Mouse (Mus musculus) bone marrow, adult 2 months (tissue): ENCODE data around the gene Slc30a1. TPM values are rescaled to one million over a fixed set of nuclear protein-coding genes. Genes with fewer than 3 reads are reported as not detected.

Experiments
- H3K27ac ChIP-seq: fragments of 200-500 bp; 2 replicates; pipeline ENCODE4 v1.5.1; 2012; ENCODE audit warnings: low read depth, mild to moderate bottlenecking, control low read depth, inconsistent platforms, low read length; ENCODE audit not compliant: control insufficient read depth, poor library complexity, insufficient read depth
- H3K4me1 ChIP-seq: fragments of 200-500 bp; 2 replicates; pipeline ENCODE4 v1.6.1; 2011; ENCODE audit warnings: low read length; ENCODE audit not compliant: control insufficient read depth, insufficient read depth
- H3K4me3 ChIP-seq: fragments of 200-500 bp; replicated peaks from 2 replicates; pipeline ENCODE3; 2011; ENCODE audit warnings: mild to moderate bottlenecking, low read depth, low read length, control low read depth; ENCODE audit not compliant: control insufficient read depth
- CTCF ChIP-seq: fragments of 200-500 bp; IDR thresholded peaks from 2 replicates; pipeline ENCODE4 v1.5.1; 2011; ENCODE audit warnings: low read length, control low read depth; ENCODE audit not compliant: control insufficient read depth, insufficient read depth
- POLR2A ChIP-seq: fragments of 200-500 bp; IDR thresholded peaks from 2 replicates; pipeline ENCODE4 v1.6.1; 2011; ENCODE audit warnings: low read depth, mild to moderate bottlenecking, control low read depth, low read length, borderline replicate concordance; ENCODE audit not compliant: control insufficient read depth
- WGBS: fragments of 180-500 bp; shearing (Covaris S2); methylation state at CpG from one replicate; pipeline ENCODE4 v1.1.7; 2018; 5-methylcytosine and 5-hydroxymethylcytosine counted together
- polyA plus RNA-seq: library from polyadenylated mRNA; stranded (reverse); fragments of >200 nt; gene quantifications from 2 replicates; pipeline ENCODE4 v1.2.4, GENCODE M21; 2011; ENCODE audit warnings: low replicate concordance; ENCODE audit not compliant: missing spikeins, insufficient read depth, insufficient read length

The Slc30a1 gene
- polyA plus RNA-seq, 1 experiment: 7.9 TPM

DNA sequence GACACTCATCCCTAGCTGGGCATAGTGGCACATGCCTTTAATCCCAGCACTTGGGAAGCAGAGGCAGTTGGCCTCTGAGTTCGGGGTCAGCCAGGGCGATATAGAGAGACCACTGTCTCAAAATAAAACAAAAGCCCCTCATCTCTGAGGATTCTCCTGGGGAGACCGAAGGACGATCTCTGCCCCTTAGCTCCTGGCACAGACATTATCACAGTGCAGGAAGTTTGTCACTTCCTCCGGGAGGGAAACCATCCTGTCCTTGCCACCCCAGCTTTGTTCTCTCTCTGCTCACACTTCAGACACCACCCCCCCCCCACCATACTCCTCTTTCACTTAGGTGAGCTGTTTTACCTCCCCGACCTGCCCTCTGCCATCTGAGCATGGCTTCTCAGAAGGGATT lies 37.1 kb downstream of the Slc30a1 start:
- no peak overlapping the region for H3K4me3 ChIP-seq
- WGBS: 40% methylated on average over 6 of the region's 6 CpGs

DNA sequence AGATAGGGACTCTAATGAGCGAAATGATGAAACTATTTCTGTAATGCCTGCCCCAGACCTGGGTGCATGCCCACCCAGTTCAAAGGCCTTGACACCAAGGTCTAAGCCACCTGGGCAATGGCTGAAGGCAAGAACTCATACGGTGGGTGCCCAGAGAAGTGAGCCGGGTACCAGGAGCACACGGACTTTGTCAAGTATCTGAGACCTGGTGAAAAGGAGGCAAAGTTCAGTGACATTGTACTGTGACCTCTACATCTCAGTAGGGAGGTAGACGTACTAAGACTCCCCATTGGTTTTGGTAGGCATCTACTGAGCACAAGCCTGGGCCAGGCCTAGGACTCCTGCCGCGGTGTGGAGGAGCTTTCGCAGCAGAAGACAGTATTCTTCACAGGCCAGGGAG lies 38.8 kb downstream of the Slc30a1 start:
- H3K27ac ChIP-seq: no peak overlapping the region
- H3K4me3 ChIP-seq: no peak overlapping the region
- no peak for TF ChIP-seq CTCF
- H3K4me1 ChIP-seq: no peaks in the 10 kb centered on the region; the same call in 1 of the 2 replicates
- 86% methylated on average over 8 of the region's 8 CpGs for WGBS

More for the DNA sequence above, 37.1 kb downstream of the Slc30a1 start:
- TF ChIP-seq CTCF (no peak), POLR2A (no peak)
- no peak overlapping the region for H3K27ac ChIP-seq
- no peaks in the 10 kb centered on the region for H3K4me1 ChIP-seq

DNA sequence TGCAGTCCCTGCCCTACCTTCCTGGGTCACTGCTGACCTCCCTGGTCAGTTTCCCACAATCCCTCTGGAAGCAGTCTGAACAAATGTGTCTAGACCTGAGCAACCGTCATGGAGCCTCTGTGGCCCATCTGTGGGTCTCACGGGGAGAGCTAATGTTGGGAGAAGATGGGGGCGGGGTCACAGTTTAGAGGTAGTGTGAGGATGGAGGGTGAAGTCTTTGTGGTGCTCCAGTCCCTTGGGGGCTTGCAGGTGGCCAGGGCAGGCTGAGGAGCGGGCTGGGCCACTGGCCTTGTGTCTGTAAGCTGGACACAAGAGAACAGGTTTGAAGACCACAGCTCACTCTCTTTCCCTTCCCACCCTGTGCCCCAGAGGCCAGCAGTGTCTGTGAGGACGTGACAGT lies 39.2 kb downstream of the Slc30a1 start:
- Histone ChIP-seq H3K27ac (no peak overlapping the region), H3K4me1 (no peaks in the 10 kb centered on the region; the same call in 1 of the 2 replicates), H3K4me3 (no peak overlapping the region)
- no peak for TF ChIP-seq CTCF
- no peak for TF ChIP-seq POLR2A
- 72% methylated on average over 5 of the region's 5 CpGs for WGBS

DNA sequence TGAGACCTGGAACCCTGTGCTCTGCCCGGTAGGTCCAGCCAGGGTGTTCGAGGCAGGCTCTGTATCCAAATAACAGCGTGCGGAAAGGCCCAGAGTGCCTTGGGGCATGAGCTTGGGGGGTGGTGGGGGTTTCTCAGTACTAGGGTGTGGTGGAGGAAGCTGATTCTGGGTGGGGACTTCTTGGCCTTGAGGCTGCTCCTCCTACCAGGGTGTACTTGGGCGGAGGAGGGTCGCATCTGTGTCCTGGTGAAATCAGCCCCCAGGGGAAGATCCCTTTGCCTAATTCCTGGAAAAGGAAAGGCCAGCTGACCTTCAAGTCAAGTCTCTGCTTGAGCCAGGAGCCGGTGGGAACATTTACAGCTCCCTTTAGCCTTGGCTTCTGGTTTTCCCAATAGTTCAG lies 39.7 kb downstream of the Slc30a1 start:
- Histone ChIP-seq H3K27ac (no peak overlapping the region), H3K4me1 (no peaks in the 10 kb centered on the region; the same call in 1 of the 2 replicates), H3K4me3 (no peak overlapping the region)
- 81% methylated on average over 7 of the region's 7 CpGs for WGBS
- TF ChIP-seq CTCF (no peak), POLR2A (no peak)

DNA sequence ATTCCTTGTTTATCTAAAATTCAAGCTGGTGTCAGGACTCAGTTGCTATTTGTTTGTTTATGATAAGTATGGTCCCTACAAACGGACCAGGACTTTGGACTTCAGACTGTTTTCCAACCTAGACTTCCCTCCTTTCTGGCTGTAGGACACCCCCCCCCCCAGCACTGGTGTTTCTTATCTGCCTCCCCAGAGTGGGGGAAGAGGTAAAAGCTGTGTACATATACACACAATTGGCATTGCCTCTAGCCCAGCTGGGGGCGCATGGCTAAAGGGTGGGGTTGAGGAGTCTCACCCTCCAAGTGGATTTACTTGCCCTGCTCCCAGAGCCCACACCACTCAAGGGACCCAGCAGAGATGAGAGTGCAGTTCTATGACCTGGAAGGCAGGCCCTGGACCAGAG lies 40.3 kb downstream of the Slc30a1 start:
- WGBS: 73% methylated on average over 2 of the region's 2 CpGs
- no peaks in the 10 kb centered on the region; the same call in 1 of the 2 replicates for H3K4me1 ChIP-seq
- TF ChIP-seq POLR2A: no peak
- no peak for TF ChIP-seq CTCF

DNA sequence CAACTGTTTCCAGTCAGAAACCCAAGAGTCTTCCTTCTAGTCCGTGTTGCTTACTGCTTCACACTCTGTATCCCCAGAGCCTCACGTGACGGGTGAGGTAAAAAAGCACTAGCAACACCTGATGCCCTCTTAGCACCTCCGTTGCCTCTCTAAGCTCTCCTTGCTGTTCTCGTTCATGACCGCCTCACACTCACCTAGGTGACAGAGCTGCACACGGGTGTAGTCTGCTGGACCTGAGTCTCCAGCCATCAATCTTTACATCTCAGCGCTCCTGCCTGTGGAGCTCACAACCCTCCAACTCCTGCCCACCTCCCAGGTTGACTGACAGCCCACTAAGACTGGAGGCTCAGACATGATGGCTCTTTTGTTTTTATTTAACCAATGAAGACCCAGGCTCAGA lies 41.2 kb downstream of the Slc30a1 start:
- H3K27ac ChIP-seq: no peak overlapping the region
- H3K4me3 ChIP-seq: no peak overlapping the region
- 84% methylated on average over 8 of the region's 8 CpGs for WGBS
- no peak for TF ChIP-seq CTCF
- TF ChIP-seq POLR2A: no peak
- no peaks in the 10 kb centered on the region; the same call in 1 of the 2 replicates for H3K4me1 ChIP-seq

More for the DNA sequence above, 40.3 kb downstream of the Slc30a1 start:
- Histone ChIP-seq H3K4me3 (no peak overlapping the region), H3K27ac (no peak overlapping the region)

DNA sequence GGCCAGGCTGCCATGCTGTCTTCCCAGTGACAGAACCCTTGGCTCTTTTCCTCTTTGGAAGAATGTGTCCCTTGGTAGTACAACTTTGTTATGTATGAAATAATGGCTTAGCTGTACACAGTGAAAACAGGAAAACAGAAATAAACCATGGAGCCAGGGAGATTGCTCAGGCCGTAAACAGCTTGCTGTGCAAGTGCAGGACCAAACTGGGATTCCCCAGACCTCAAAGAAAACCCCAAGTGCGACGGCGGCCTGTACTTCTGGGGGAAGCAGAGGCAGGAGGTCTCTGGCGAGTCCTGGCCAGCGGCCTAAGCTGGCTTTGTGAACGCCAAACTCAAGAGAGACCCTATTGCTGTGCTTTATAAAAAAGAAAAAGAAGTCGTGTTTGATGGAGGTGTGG lies 42.0 kb downstream of the Slc30a1 start:
- H3K4me1 ChIP-seq: no peaks in the 10 kb centered on the region; the same call in 1 of the 2 replicates
- TF ChIP-seq POLR2A (no peak), CTCF (no peak)
- 61% methylated on average over 8 of the region's 8 CpGs for WGBS
- no peak overlapping the region for H3K4me3 ChIP-seq
- H3K27ac ChIP-seq: no peak overlapping the region

DNA sequence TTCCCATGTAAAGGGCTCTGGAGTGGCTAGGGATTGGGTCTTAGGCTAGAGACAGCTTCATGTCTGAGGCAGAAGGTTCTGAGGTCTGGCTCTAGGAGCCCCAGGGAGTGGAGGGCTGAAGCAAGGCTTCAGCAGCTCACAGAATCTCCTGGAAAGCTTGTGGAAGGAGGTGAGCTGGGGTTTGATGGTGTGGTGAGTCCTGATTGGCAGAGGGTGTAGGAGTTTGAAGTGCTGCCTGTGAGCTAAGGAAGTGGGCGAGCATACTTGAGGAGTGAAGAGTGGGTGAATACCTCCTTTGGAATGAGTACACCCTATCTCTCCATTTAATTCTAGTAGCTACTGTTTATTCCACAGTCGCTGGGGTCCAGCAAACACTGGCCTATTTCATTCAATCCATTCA lies 44.0 kb downstream of the Slc30a1 start:
- H3K4me1 ChIP-seq: peaks cover 5% of the 10 kb centered on the region; the same call in 1 of the 2 replicates
- no peak overlapping the region for H3K27ac ChIP-seq
- WGBS: 53% methylated on average over 2 of the region's 2 CpGs
- H3K4me3 ChIP-seq: no peak overlapping the region
- TF ChIP-seq CTCF: no peak
- no peak for TF ChIP-seq POLR2A

DNA sequence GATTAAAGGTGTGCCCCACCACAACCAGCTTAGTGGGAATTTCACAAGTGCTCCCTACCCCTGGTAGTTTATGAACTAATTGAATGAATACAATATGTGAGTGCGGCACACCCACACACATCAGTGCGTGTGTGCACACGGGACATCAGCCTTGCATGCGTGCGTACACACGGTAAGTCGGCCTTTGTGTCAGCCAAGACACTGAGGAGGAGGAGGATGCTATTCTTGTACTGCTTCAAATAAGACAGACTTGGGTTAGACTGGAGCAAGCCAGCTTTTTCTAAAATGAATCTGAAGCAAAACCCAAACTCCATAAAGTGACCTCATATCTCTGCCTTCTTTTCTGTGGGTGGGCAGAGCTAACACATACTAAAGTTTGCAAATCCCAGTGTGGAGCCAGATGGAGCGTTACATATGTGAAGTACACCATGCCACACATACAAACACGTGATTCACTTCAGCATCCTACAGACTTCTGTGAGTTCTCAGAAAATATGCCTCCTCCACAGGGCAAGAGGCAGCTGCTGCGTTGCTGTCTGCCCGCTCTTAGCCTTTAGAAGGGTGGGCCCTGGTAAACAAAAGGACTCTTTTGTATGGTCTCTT lies 46.3 kb downstream of the Slc30a1 start:
- peaks cover 8% of the 10 kb centered on the region for H3K4me1 ChIP-seq
- H3K27ac ChIP-seq: no peak overlapping the region
- WGBS: 89% methylated on average over 11 of the region's 11 CpGs

More for the DNA sequence above, 46.3 kb downstream of the Slc30a1 start:
- no peak overlapping the region for H3K4me3 ChIP-seq
- TF ChIP-seq CTCF (no peak), POLR2A (no peak)
